Mouse (Mus musculus) gastrocnemius, postnatal 10 days (tissue): ENCODE results near the gene Atg2a. TPM values are rescaled to one million over a fixed set of nuclear protein-coding genes. Genes with fewer than 3 reads are reported as not detected.
"Not testable (repeated sequence)": the region's sequence is repeated elsewhere in the genome, so short reads cannot be mapped to it uniquely, and the experiment has no call there.

Experiments used
- DNase-seq: peaks from one replicate; pipeline ENCODE4 v3.0.0; 2021; ENCODE audit warnings: mixed read lengths
- total RNA-seq, 2 experiments: library from RNA; stranded (reverse); gene quantifications; 2 replicates each; pipeline ENCODE4 v1.2.3; 2021

Gene Atg2a
- total RNA-seq, 2 experiments from 2014 or later: 13.2 to 15.0 TPM

DNA sequence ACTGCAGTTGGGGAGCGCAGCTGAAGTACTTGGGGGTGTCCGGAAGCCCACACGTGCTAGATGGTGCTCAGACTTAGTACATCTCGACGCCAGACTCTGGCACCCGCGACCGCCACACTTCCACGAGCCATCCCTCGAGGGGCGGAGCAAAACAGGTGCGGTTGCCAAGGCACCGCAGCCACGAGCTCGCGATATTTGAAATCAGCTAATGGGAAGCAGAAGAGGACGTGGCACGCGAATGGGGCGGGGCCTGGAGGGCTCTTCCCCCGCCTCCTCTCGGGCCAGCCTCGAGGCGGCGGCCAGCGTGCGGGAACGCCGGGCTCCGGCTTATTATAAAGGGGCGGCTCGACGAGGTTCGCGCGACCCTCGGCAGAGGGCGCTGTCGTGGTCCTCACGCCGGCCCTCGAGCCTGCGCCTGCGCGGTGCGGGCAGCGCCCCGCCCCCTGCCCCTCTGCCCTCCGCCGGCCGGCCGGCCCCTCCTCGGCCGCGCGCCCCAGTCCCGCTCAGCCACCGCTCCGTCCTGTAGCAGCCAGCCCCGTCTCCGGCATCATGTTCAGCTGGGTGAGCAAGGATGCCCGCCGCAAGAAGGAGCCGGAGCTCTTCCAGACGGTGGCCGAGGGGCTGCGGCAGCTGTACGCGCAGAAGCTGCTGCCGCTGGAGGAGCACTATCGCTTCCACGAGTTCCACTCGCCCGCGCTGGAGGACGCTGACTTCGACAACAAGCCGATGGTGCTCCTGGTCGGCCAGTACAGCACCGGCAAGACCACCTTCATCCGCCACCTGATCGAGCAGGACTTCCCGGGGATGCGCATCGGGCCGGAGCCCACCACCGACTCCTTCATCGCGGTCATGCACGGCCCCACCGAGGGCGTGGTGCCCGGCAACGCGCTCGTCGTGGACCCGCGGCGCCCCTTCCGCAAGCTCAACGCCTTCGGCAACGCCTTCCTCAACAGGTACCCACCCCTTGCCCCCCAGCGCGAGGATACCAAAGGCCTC lies 35.3 kb downstream of the Atg2a start, which contains the start of gene Ehd1:
Gene Ehd1 (plus strand): TSS at position 300 of the 996 bp plus-strand sequence.
- peak; percentile 98 for DNase-seq

DNA sequence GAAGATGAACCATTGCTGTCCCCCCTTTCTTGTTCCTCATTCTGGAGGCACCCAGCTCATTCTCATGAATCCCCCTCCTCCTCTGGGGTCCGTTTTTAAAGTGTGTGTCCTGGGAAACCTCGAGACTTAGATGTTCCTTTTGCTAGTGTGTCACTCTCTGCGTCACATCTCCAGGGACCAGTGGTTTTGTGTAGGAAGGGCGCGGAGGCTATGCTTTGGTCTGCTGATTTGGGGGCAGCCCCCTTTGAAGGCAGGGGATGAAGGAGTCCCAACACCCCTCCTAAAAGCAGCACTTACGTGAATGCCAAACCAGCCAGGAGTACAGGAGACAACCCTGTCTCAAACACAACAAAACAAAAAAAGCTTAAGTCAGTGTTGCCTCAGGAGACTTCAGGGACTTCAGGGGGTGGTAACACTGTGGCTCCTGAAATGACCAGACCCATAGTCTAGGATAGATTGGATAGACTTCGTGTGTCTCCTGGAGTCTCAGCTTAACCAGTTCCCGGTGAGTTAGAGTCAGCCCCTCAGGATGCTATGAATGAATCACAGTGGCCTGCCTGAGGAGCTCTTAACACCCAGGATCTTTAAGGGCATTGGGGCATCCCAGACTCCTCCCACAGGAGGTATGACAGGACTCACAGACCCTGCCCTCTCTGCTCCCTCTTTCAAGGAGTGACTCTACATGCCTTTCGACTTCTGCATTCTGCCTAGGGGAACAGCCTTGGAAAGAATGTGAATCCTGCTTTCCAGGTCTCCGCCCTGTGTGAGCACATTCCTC lies 36.4 kb downstream of the Atg2a start:
- no peak for DNase-seq

DNA sequence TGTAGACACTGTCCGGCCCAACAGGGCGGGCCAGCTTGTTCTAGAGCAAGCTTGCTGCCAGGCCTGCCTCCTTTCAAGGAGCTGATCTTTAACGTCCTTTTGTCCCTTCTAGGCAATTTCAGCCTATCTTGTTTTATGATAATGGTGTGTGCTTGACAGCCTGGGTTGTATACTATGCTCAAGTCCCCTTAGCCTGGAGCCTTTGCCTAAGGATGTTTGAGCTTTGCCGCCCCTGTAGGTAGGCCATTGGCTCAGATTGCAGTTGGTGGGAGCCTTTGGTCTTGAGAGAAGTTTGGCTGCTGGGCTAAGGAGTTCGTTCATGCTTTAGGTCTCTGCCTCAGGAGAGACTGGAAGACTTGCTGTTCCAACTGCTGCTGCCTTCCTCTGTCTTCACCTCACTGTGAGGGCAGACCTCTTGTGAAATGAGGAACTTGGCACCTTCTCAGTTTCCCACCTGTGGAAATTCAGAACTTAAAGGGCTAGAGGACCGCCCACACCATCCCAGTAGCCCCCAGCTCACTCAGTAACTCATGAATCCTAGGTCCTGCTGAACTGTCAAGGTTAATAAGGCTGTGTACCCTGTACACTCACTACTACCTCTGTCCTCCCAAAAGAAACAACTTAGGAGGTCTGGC lies 37.1 kb downstream of the Atg2a start:
- peak; percentile 57 for DNase-seq

DNA sequence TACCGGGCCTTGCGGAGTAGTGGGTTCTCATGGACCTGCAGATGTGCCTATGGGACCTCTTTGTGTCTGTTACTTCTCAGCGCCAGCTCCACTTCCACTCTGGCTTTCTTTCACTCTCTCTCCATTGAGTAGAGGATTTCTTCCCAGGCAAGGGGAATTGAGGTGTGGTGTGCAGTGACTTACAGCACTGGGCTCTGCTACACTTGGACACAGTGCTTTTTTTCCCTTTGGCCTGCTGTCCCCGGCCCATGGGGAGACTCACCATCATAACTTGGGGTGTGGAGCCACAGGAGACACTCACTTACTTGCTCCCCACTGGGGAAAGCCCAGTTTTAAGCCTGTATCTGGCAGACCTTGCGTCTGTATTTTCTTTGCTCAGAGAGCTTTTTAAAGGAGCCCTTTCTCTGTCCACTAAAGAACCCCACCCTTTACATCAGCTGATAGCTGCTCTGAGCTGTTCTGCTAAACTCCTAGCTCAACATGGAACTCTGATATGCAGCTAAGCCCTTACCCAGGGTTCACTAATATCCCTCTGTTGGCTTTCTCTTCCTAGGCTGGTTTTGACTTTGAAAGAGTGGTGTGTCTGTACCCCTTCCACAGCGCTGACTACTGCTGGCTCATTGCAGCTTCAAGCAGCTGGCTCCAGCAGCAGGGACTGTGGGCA lies 38.1 kb downstream of the Atg2a start:
- DNase-seq: no peak

DNA sequence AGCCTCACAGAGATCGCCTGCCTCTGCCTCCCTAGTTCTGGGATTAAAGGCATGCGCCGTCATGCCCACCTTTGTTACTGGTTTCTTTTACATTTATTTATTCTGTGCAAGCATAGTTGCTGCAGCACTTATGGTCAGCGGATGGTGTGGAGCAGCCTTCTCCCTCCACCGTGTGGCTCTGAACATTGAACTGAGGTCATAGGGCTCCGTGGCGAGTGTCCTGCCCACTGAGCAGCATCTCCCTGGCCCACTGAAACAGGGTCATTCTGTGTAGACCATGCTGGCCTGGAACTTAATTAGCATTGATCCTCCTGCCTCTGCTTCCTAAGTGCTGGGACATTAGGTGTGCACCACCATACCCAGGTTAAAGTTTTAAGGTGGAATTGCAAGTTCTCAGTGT lies 39.1 kb downstream of the Atg2a start:
- no peak for DNase-seq

DNA sequence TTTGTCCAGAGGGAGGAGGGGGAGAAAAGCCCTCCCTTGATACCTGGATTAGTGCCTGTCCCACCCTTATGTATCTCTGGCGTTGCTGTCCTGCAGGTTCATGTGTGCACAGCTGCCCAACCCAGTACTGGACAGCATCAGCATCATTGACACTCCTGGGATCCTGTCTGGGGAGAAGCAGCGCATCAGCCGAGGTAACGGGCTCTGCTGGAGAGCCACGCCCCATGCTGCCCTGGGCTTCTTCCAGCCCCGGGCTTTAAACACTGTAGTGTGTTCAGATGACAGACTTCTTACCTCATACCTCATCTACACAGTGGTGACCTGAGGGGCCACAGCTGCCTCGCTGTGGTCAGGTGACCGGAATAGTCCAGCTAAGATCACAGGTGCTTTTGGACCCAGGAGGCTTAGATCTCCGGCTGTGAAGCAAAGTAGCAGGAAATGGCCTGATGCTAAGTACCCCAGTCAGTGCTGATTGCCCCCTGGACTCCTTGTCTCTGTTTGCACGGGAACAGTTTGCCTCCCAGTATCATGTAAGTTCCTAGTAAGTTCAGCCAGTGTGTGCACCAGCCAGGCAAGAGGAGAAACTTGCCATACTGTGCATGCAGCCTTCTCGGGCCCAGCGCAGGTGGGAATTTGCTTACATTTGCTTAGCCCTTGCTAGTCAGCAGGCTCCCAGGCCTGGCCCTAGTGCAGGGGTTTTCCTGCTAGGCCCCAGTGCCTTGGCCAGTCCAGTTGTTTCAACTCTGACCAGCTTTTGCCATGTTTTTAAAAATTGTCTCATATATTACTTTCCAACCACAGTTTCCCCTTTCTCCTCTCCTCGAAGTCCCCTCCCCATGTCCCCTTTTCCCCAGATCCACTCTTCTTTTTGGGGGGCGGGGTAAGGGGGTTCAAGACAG lies 39.9 kb downstream of the Atg2a start:
- no peak for DNase-seq

DNA sequence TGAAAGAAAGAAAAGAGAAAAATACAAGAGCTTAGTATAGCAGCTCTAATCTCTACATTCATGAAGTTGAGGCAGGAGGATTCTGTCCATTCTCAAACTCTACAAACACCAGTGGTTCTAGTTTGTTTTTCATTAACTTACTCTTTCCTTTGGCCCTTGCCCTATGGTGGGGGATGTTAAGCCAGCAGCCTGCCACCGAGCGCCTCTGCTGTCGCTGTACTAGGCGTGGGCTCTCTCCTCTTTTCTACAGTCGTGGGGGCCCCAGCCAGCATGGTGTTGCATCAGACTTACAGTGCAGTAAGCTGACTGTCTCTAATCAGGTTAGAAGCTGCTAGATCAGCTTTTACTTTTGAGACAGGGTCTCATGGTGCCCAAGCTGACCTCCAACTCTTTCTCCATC lies 41.5 kb downstream of the Atg2a start:
- no peak for DNase-seq

DNA sequence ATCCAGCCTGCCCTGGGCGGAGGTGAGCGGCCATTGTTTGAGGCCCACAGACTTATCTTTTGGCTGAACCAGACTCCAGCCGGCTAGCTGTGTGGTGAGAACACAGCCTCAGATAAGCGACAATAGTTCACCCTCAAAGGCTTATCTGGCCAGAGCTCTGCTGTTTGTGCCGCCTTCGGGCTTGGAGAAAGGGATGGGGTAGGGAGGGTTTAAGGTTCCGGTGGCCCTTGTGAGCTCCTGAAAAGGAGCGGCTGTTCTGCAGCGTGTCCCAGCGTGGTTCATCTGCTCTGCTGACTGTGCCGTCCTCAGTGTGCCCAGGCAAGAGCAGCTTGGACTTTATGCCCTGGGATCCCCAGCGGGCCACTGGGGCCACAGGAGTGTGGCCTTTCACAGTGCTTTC lies 43.0 kb downstream of the Atg2a start:
- no peak for DNase-seq

DNA sequence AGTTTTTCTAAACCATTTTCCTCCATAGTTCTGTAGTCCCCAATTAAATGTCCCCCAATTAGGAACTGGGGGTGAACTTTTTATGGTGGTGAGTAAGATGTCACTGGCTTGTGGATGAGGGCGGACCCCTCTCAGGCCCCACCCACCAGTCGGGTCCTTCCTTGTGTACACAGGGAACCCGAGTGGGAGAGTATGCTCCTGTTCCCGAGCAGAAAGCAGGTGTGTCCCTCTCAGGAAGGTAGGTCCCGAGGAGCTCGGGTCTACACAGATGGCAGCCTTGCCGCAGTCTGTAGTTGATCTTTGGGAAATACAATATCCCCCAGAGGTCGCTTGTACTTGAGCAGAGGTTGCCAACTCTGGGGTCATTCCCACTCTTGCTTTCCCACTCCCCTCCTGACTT lies 43.8 kb downstream of the Atg2a start:
- no peak for DNase-seq

DNA sequence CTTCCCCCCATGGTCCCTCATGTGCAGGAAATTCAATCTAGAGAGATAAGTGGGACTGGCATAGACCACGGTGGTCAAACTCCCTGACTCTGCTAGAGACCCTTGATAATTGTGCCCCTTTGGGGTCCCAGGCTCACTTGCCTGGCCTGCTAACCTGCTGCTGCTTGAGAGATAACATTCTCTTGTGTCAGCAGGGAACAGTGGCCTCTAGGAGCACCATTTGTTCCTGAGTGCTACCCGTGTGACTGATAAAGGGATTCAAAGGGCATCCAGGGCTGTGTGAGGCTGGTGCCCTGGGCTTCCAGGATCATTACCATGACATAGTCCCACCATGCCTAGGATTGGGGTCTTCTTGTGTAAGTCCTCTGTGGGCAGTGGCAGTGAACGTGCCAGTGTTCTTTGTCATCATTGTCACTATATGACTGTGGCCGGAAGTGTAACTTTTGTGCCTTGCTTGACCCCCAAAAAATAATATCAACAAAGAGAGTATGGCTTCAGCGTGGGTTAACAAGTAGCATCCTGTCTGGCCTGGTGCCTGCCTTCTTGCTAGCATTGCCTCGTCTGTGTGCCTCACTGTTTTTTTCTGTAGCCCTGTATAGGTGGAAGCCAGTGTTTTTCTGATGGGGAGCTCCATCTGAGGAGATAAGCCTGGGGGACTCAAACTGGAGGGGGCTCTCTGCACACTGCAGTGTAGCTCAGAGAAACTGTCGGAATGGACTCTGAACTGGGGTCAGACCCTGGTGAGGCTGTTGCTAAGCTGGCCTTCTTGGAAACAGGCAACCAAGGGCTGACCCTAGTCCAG lies 44.4 kb downstream of the Atg2a start:
- no peak for DNase-seq

DNA sequence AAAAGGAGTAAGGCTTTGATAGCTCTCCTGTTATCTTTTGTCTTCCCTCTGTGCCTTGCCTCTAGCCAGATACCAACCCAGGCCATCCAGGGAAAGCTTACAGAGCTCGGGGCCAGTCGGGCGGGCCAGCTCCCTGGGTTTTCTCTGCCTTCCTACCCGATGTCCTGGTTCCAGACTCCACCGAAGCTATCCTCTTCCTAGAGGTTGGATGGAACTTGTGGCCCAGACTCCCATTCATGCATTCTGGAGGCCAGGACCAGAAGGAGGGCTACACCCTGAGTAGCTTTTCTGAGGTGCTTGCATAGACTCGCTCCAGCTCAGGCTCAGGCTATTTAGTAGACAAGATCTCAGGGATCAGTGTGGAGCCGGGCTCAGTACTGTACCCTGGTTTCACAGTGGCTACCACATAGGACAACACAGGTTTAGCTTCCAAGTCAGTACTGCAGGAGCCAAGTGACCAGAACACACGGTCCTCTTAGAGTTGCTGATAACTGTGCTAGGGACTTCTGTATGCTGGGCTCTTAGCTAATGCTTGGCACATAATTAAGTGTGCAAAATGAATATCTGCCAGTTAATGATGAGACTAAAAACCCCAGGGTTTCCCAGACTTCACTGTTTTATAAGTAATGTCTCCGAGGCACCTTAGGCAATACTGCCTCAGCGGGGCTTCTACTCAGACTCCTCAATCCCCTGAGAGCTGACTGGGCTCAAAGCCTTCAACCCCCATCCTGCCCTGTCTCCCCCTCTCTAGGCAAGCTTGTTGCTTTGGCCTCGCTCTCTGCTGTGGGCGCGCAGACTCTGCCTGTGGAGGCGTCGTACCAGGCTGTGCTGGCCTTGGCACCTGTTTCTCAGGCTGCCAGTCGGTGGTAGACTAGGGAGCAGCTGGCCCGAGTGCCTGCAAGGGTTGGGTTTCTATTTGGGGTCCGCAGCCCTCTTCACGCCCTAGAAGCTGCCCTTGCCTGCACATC lies 45.2 kb downstream of the Atg2a start:
- DNase-seq: peak; percentile 52

DNA sequence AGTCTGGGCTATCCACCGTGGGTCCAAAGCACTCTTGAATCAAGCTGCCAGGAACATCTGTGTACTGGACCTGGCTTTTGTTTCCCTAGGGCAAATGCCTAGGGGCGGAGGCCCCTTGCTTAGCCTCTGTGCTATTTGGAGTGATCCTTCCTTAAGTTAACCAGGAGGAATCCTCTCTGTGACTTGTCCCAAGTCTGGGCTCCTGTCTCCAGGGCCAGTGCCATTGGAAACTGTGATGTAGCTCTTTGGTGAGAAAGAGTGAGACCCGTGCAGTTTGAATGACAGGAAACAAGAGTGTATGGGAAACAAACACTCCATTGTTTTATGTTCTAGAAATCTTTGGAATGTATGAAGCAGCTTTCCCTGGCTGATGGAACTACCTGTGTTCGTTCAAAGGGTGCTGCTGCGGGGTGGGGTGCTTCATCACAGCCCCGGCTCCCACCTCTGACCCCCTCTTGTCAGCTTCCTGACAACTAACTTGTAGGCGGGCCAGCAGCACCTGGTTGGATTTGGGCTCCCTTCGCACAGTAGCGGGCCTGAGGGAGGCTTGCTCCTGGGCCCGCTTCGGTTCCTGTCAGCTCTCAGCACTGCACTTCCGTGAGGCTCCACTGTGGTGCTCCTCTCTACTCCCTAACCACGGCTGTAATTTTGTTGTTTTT lies 46.9 kb downstream of the Atg2a start:
- no peak for DNase-seq

DNA sequence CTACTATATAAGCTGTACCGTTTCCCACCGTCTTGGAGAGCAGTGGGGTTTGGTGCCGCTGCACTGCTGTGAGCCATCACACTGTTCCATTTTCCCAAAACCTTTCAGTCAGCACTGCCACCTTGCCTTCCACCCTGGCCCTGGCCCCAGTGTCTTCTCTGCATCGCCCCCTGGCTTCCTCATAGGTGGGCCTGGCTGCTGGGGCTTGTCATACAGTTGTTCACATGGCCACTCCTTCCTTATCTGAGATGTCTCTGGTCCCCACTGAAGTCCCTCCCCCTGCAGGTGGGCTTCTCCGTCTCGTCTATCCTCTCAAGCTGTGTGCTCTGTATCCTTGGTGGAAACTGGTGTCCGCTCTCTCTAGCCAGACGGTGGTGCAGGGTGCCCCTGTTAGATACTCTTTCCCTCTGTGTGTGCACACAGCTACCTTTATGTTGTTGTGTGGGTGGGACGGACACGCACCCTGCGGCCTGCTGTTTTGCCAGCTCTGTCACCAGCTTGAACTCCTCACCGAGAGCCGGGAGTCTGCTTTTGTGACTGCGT lies 48.3 kb downstream of the Atg2a start:
- no peak for DNase-seq

DNA sequence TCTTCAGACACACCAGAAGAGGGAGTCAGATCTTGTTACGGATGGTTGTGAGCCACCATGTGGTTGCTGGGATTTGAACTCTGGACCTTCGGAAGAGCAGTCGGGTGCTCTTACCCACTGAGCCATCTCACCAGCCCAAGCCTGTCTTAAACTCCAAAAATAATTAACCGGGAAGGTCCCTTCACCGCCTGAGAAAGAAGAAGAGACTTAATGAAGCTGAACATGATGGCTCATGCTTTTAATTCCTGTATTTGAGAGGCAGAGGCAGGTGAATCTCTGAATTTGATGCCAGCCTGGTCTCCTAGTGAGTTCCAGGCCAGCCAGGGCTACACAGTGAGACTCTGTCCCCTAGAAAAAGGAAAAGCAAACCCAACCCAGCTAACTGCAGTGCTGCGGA lies 49.2 kb downstream of the Atg2a start:
- DNase-seq: not testable (repeated sequence)

DNA sequence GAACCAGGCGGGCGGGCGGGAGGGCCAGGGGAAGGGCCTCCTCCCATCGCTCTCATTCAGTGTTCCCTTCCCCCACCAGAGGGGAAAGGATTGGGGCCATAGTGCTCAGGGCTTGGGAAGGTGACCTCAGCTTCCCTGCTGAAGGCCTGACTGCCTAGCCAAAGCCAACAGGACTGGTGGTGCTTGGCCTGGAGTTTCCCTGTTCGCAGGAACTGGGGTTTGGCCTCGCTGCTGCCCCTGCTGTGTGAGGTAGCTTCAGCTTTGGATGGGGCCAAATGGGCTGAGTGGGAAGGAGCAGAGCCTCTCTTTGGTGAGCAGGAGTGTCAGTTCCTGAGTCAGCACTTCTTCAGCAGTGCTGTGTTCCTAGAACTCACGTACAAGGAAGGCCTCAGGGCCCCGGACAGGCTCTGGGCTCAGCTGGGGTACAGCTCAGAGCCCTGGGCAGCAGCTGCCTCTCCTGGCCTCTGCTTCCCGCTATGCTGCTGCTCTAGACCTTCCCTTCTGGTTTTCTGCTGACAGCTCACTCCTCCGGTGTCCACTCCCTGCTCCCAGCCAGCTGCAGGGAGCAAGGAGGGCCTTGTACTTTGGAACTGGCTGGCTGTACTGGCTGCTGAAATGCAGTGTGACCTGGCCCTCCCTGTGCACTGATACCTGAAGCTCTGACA lies 49.8 kb downstream of the Atg2a start:
- DNase-seq: no peak

DNA sequence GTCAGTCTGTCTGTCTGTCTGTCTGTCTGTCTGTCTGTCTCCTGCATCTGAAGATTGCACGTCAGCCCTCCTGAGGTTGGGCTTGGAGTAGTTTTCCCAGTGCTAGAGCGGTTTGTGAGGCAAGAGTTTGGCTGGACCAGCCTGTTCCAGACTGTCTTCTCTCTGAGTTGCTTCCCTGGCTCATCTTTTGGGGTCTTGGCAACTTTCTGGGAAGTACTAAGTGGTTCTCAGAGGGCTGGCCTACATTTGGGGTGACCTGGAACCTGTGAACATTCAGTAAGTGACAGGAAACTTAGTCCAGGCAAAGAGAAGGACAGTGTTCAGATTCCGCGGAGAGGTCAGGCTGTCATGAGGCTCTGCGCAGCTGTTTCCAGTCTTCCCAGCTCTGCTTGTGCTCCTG lies 50.8 kb downstream of the Atg2a start:
- no peak for DNase-seq

DNA sequence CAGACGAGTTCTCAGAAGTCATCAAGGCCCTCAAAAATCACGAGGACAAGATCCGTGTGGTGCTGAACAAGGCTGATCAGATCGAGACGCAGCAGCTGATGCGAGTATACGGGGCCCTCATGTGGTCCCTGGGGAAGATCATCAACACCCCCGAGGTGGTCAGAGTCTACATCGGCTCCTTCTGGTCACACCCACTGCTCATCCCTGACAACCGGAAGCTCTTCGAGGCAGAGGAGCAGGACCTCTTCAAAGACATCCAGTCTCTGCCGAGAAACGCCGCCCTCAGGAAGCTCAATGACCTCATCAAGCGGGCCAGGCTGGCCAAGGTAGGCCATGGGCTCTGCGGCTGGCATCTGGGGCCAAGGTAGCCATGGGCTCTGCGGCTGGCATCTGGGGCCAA lies 52.8 kb downstream of the Atg2a start:
- DNase-seq: no peak
